Mouse (Mus musculus) sigmoid colon, adult 10 weeks (tissue): ENCODE data around the gene Pnisr. TPM values are rescaled to one million over a fixed set of nuclear protein-coding genes. Genes with fewer than 3 reads are reported as not detected.

Experiments used
- polyA plus RNA-seq: library from polyadenylated mRNA; stranded (reverse); fragments of 350-450 nt; fragmentation: Illumina TruSeq; extraction: RNeasy Lipid Tissue Mini Kit (QIAGEN cat#74804); gene quantifications from one replicate; pipeline ENCODE4 v1.2.3, GENCODE M21; 2014; ENCODE audit warnings: low read depth, low replicate concordance

The Pnisr gene
- polyA plus RNA-seq = 372 TPM

GRCm38 (mm10) chr4:21847481-21848286, at the start of gene Pnisr:
Gene Pnisr, plus strand, starts transcription at chr4:21847583.

DNA sequence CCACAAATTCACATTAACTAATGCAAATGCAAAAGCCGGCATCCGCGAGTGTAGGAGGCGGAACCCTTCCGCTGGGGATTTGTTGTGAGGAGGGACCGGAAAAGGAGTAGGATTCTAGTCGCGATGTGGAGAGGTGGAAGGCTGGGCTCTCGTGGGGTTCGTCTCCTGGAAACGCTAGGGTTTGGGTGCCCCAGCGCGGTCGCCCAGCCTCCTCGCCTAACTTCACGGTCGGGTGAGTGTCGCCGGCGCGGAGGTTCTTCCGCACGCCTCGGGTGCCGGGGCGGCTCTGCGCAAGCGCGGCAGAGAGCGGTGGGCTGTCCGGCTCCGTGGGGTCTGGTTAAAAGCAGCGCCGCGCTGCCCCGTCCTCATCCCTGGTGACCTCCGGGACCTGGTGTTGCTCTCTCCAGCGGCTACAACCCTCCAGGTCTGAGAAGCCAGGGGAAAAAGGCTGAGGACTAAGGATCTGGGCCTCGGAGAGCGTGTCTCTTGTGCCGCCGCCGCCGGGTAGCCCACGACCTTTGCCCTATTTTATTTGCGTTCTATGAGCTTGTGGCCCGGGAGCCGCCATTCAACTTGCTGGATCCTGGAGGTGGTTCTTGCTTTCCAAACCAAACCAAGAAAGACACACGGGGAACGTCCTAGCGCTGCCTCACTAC, 32.3 kb downstream of the Pnisr start, which contains the start of gene Coq3:
Gene Coq3, plus strand, starts transcription at position 109 of the 656 bp plus-strand sequence.

Other genes with a start within 250 kb of the Pnisr start
- gene Prdm13, start 161.6 kb upstream of the Pnisr start, polyA plus RNA-seq = not detected
- 92.3 TPM for gene Ccnc, start 119.9 kb upstream of the Pnisr start, polyA plus RNA-seq
- gene Usp45, start 80.4 kb upstream of the Pnisr start, polyA plus RNA-seq = 45.6 TPM
- gene Tstd3, start 80.4 kb upstream of the Pnisr start, polyA plus RNA-seq = 41.6 TPM
- gene Coq3, start 32.1 kb downstream of the Pnisr start, polyA plus RNA-seq = 11.0 TPM
- gene Faxc, start 83.7 kb downstream of the Pnisr start, polyA plus RNA-seq = 7.5 TPM